Mouse (Mus musculus) layer of hippocampus, adult 18-20 months (tissue): ENCODE data around the gene Adm. TPM values are rescaled to one million over a fixed set of nuclear protein-coding genes. Genes with fewer than 3 reads are reported as not detected.
"Not testable (repeated sequence)": the region's sequence is repeated elsewhere in the genome, so short reads cannot be mapped to it uniquely, and the experiment has no call there.

Experiments
- DNase-seq, 2 experiments: peaks; one replicate each; pipeline ENCODE4 v3.0.0; 2022; ENCODE audit warnings: low spot score in 2 of 2
- long read RNA-seq: library from polyadenylated mRNA; stranded (forward); transcript quantifications from one replicate; pipeline ENCODE4 v2.0.0, GENCODE M21; 2021
- total RNA-seq, 2 experiments: library from RNA; stranded (reverse); gene quantifications; 2 replicates each; pipeline ENCODE4 v1.2.3; 2021

Adm gene
- 1 to 10 TPM; 1.5 to 1.6 TPM for total RNA-seq
- long read RNA-seq, partial matches to known transcripts = 0 of 2 reads
- long read RNA-seq, other reads (novel, unspliced or antisense) = 0 of 2 reads

GRCm38 (mm10) chr7:110627486-110628272, at the start of gene Adm:
TSS of gene Adm (plus strand) at chr7:110627661.
- DNase-seq = peak in 1 of 2 experiments; percentile 38

- DNase-seq = no peak
Observed at GRCm38 (mm10) chr7:110583705-110584104, 43.8 kb upstream of the Adm start.

- no peak for DNase-seq
Observed at GRCm38 (mm10) chr7:110584159-110584558, 43.3 kb upstream of the Adm start.

GRCm38 (mm10) chr7:110585250-110585649, 42.2 kb upstream of the Adm start:
- no peak for DNase-seq

- no peak for DNase-seq
Observed at GRCm38 (mm10) chr7:110587721-110588120, 39.7 kb upstream of the Adm start.

- not testable (repeated sequence) for DNase-seq
Observed at GRCm38 (mm10) chr7:110593991-110594390, 33.5 kb upstream of the Adm start.

- DNase-seq = no peak
Observed at GRCm38 (mm10) chr7:110597141-110597540, 30.3 kb upstream of the Adm start.

- DNase-seq = no peak
Observed at GRCm38 (mm10) chr7:110605476-110605875, 22.0 kb upstream of the Adm start.

GRCm38 (mm10) chr7:110606906-110607305, 20.6 kb upstream of the Adm start:
- DNase-seq = no peak

- DNase-seq = no peak
Observed at GRCm38 (mm10) chr7:110613381-110614132, 13.9 kb upstream of the Adm start.

- peak; percentile 56 to 76 for DNase-seq
Observed at GRCm38 (mm10) chr7:110614133-110615063, 13.1 kb upstream of the Adm start, which contains the start of gene Sbf2. TSS of gene Sbf2 (minus strand) at chr7:110614922.

- DNase-seq = peak; percentile 45 to 77
Observed at GRCm38 (mm10) chr7:110615151-110615631, 12.3 kb upstream of the Adm start.

GRCm38 (mm10) chr7:110615792-110616191, 11.7 kb upstream of the Adm start:
- DNase-seq = no peak

- no peak for DNase-seq
Observed at GRCm38 (mm10) chr7:110619086-110619611, 8.3 kb upstream of the Adm start.

- no peak for DNase-seq
Observed at GRCm38 (mm10) chr7:110624067-110624466, 3.4 kb upstream of the Adm start.

GRCm38 (mm10) chr7:110624961-110625360, 2.5 kb upstream of the Adm start:
- no peak for DNase-seq

- DNase-seq = no peak
Observed at GRCm38 (mm10) chr7:110625489-110625888, 2.0 kb upstream of the Adm start.

GRCm38 (mm10) chr7:110626186-110627098, 1.0 kb upstream of the Adm start:
- DNase-seq = no peak

GRCm38 (mm10) chr7:110627099-110627482, 370 bp upstream of the Adm start:
- DNase-seq = no peak

- DNase-seq = no peak
Observed at GRCm38 (mm10) chr7:110628273-110628600, 776 bp downstream of the Adm start.
